9 mouse cellular contexts compared by ENCODE assay signal in genomic region chr16:38347588-38347987, GRCm38 (mm10). TPM values are rescaled to one million over a fixed set of nuclear protein-coding genes. Genes with fewer than 3 reads are reported as not detected.
DNase-seq lines count a peak whose midpoint lies in the region; ATAC-seq and TF ChIP-seq lines count a peak whose summit lies in the region.
"Had no signal": no experiment of that assay in that cellular context is flagged by ENCODE, and none has a peak within 500 bp of the region (broad histone marks: within the 10 kb centered on the region; RNA-seq: fewer than 3 reads in every experiment).

No protein-coding gene starts in this region.

- no peaks in the 10 kb centered on the region for H3K27me3 ChIP-seq in heart, embryonic 14.5 days (ENCODE audit: control insufficient read depth, insufficient read depth, low read length)
- H3K27me3 ChIP-seq in MEL (ENCODE audit: control insufficient read depth in 1 of 2, insufficient read depth in 2 of 2, low read length in 2 of 2): no peaks in the 10 kb centered on the region
- H3K27me3 ChIP-seq in hindbrain, embryonic 12.5 days: no peaks in the 10 kb centered on the region
- H3K27me3 ChIP-seq in midbrain, embryonic 10.5 days (ENCODE audit: low read depth, poor library complexity, severe bottlenecking): no peaks in the 10 kb centered on the region
- H3K27me3 ChIP-seq: Patski had no signal

- DNase-seq in heart, adult 9 months (ENCODE audit: low spot score in 2 of 2): no peak
- peak; percentile 56 for DNase-seq in MEL (ENCODE audit: low read depth, low spot score)
- DNase-seq in midbrain, embryonic 10.5 days (ENCODE audit: low spot score): no peak
- no peak for DNase-seq in embryo, embryonic 9.5 days (ENCODE audit: extremely low spot score)
- DNase-seq in cerebellum, adult 18-20 months: no peak
- DNase-seq in cerebellum, adult 9-10 months: no peak

- H3K4me3 ChIP-seq in heart, embryonic 14.5 days (ENCODE audit: control insufficient read depth in 1 of 2, insufficient read depth in 1 of 2, low read depth in 1 of 2, low read length in 2 of 2): peak overlapping the region; percentile 4 to 71; a peak in 3 of 4 replicates
- peak overlapping the region; percentile 79 to 100 for H3K4me3 ChIP-seq in MEL (ENCODE audit: control insufficient read depth in 1 of 2, insufficient read depth in 1 of 2, low read depth in 2 of 2, low read length in 2 of 2)
- H3K4me3 ChIP-seq in hindbrain, embryonic 12.5 days: peak overlapping the region; percentile 60
- peak overlapping the region; percentile 74 for H3K4me3 ChIP-seq in midbrain, embryonic 10.5 days

- TF ChIP-seq EP300 in MEL (IDR thresholded peaks at IDR 0.05; ENCODE audit: low read depth in 1 of 2, low read length in 2 of 2): no peak

- WGBS in heart, embryonic 14.5 days: 52% methylated on average over 6 of the region's 6 CpGs
- WGBS in hindbrain, embryonic 12.5 days: 59% methylated on average over 6 of the region's 6 CpGs
- 58% methylated on average over 6 of the region's 6 CpGs for WGBS in midbrain, embryonic 10.5 days

- no peaks in the 10 kb centered on the region for H3K9me3 ChIP-seq in heart, embryonic 14.5 days (ENCODE audit: control insufficient read depth, low read length)
- H3K9me3 ChIP-seq in MEL (replicated peaks; ENCODE audit: insufficient read depth, low read length): no peaks in the 10 kb centered on the region
- H3K9me3 ChIP-seq in hindbrain, embryonic 12.5 days (replicated peaks): no peaks in the 10 kb centered on the region
- no peaks in the 10 kb centered on the region for H3K9me3 ChIP-seq in midbrain, embryonic 10.5 days (replicated peaks)

- TF ChIP-seq POLR2A in MEL (IDR thresholded peaks at IDR 0.05; ENCODE audit: control insufficient read depth in 1 of 2, insufficient read depth in 1 of 2, low read depth in 1 of 2, low read length in 2 of 2, poor library complexity in 1 of 2): no peak

- peaks cover 37% of the 10 kb centered on the region for H3K79me2 ChIP-seq in MEL (ENCODE audit: control insufficient read depth, insufficient read depth, low read length, poor library complexity)

- ATAC-seq in heart, embryonic 14.5 days (ENCODE audit: insufficient number of reproducible peaks, insufficient read depth, low FRiP score, low read depth): no peak
- no peak for ATAC-seq in hindbrain, embryonic 12.5 days (ENCODE audit: low FRiP score)

- peak overlapping the region; percentile 83 for H3K4me2 ChIP-seq in heart, embryonic 14.5 days (ENCODE audit: low read length)
- H3K4me2 ChIP-seq in hindbrain, embryonic 12.5 days (replicated peaks): peak overlapping the region; percentile 69

- peak overlapping the region in 1 of 2 experiments; percentile 96; a peak in 1 of 4 replicates for H3K27ac ChIP-seq in heart, embryonic 14.5 days (replicated peaks in 1 of 2; ENCODE audit: control insufficient read depth in 1 of 2, insufficient read depth in 1 of 2, low read depth in 2 of 2, low read length in 2 of 2)
- peak overlapping the region; percentile 85 for H3K27ac ChIP-seq in MEL (ENCODE audit: control insufficient read depth, low read depth, low read length)
- no peak overlapping the region for H3K27ac ChIP-seq in hindbrain, embryonic 12.5 days
- peak overlapping the region; percentile 90; the same call in 1 of the 2 replicates for H3K27ac ChIP-seq in midbrain, embryonic 10.5 days (replicated peaks)

- no peak for TF ChIP-seq RAD21 in MEL (IDR thresholded peaks at IDR 0.05; ENCODE audit: low read depth, low read length)

- TF ChIP-seq CTCF in MEL (IDR thresholded peaks at IDR 0.05 in 2 of 3, conservative IDR thresholded peaks at IDR 0.05 in 1 of 3; ENCODE audit: control insufficient read depth in 1 of 3, insufficient read depth in 1 of 3, low read depth in 2 of 3, low read length in 3 of 3, poor library complexity in 1 of 3, severe bottlenecking in 1 of 3): no peak

- peak overlapping the region; percentile 90 for H3K9ac ChIP-seq in heart, embryonic 14.5 days (ENCODE audit: low read length)
- H3K9ac ChIP-seq in MEL (ENCODE audit: control insufficient read depth, low read depth, low read length, poor library complexity, severe bottlenecking): peak overlapping the region; percentile 99
- H3K9ac ChIP-seq in hindbrain, embryonic 12.5 days: peak overlapping the region; percentile 74

- peaks cover 34% of the 10 kb centered on the region for H3K36me3 ChIP-seq in heart, embryonic 14.5 days (ENCODE audit: control insufficient read depth, insufficient read depth, low read length)
- H3K36me3 ChIP-seq in MEL (ENCODE audit: control insufficient read depth in 1 of 2, insufficient read depth in 2 of 2, low read length in 2 of 2): peaks cover 11 to 39% of the 10 kb centered on the region in 2 experiments
- H3K36me3 ChIP-seq in hindbrain, embryonic 12.5 days: peaks cover 22% of the 10 kb centered on the region
- H3K36me3 ChIP-seq in midbrain, embryonic 10.5 days: peaks cover 36% of the 10 kb centered on the region

- peaks cover 14 to 53% of the 10 kb centered on the region in 2 experiments for H3K4me1 ChIP-seq in heart, embryonic 14.5 days (ENCODE audit: control insufficient read depth in 2 of 2, insufficient read depth in 2 of 2, low read length in 2 of 2)
- peaks cover 14 to 18% of the 10 kb centered on the region in 2 experiments for H3K4me1 ChIP-seq in MEL (ENCODE audit: control insufficient read depth in 1 of 2, insufficient read depth in 2 of 2, low read length in 2 of 2)
- H3K4me1 ChIP-seq in hindbrain, embryonic 12.5 days: peaks cover 10% of the 10 kb centered on the region
- peaks cover 12% of the 10 kb centered on the region for H3K4me1 ChIP-seq in midbrain, embryonic 10.5 days

TF ChIP-seq in MEL, 35 proteins besides CTCF, POLR2A, EP300 and RAD21:
- TF ChIP-seq KAT2A (conservative IDR thresholded peaks at IDR 0.05; ENCODE audit: low read depth, low read length): no peak

RNA-seq across cellular contexts. Expression of gene Gm21987, which starts 0.7 kb away (rescaled TPM):
- polyA plus RNA-seq in heart, embryonic 14.5 days (2014; fragmentation: Nextera tagmentation; extraction: Ambion mirVana): 4.4 and 4.9 TPM in 2 replicates
- total RNA-seq in MEL (2012; rRNA removed): not detected in 2 replicates
- not detected for polyA plus RNA-seq in MEL (2012; ENCODE audit: insufficient read depth in 1 of 2, insufficient read length in 2 of 2, low read depth in 1 of 2, low replicate concordance in 2 of 2, missing spikeins in 1 of 2)
- polyA plus RNA-seq in hindbrain, embryonic 12.5 days (2016; fragmentation: Nextera tagmentation; extraction: Ambion mirVana): not detected in 2 replicates
- not detected in 2 replicates for polyA plus RNA-seq in midbrain, embryonic 10.5 days (2016; fragmentation: Nextera tagmentation; extraction: Ambion mirVana)
- polyA plus RNA-seq: Patski had no signal

RNA-seq across cellular contexts. Expression of gene Cox17, which starts 0.8 kb away (rescaled TPM):
- 337 TPM in 2 replicates for polyA plus RNA-seq in heart, embryonic 14.5 days (2014; fragmentation: Nextera tagmentation; extraction: Ambion mirVana)
- 293 and 295 TPM in 2 replicates for total RNA-seq in MEL (2012; rRNA removed)
- polyA plus RNA-seq in MEL (2012; ENCODE audit: insufficient read depth in 1 of 2, insufficient read length in 2 of 2, low read depth in 1 of 2, low replicate concordance in 2 of 2, missing spikeins in 1 of 2): 100 to 1,000 TPM in 1 of 2 experiments, not detected in 1; 269 TPM
- polyA plus RNA-seq in hindbrain, embryonic 12.5 days (2016; fragmentation: Nextera tagmentation; extraction: Ambion mirVana): 105 and 116 TPM in 2 replicates
- polyA plus RNA-seq in midbrain, embryonic 10.5 days (2016; fragmentation: Nextera tagmentation; extraction: Ambion mirVana): 129 and 140 TPM in 2 replicates

RNA-seq across cellular contexts. Expression of gene Maats1, which starts 5.6 kb away (rescaled TPM):
- 0.15 TPM in 1 of 2 replicates, not detected in the other for polyA plus RNA-seq in heart, embryonic 14.5 days (2014; fragmentation: Nextera tagmentation; extraction: Ambion mirVana)
- 0.10 TPM in 1 of 2 replicates, not detected in the other for total RNA-seq in MEL (2012; rRNA removed)
- polyA plus RNA-seq in MEL (2012; ENCODE audit: insufficient read depth in 1 of 2, insufficient read length in 2 of 2, low read depth in 1 of 2, low replicate concordance in 2 of 2, missing spikeins in 1 of 2): under 1 TPM in 1 of 2 experiments, not detected in 1; 0.03 TPM
- 1.2 and 1.3 TPM in 2 replicates for polyA plus RNA-seq in hindbrain, embryonic 12.5 days (2016; fragmentation: Nextera tagmentation; extraction: Ambion mirVana)
- polyA plus RNA-seq in midbrain, embryonic 10.5 days (2016; fragmentation: Nextera tagmentation; extraction: Ambion mirVana): 0.78 and 0.98 TPM in 2 replicates

RNA-seq across cellular contexts. Expression of gene Popdc2, which starts 14.4 kb away (rescaled TPM):
- 364 and 390 TPM in 2 replicates for polyA plus RNA-seq in heart, embryonic 14.5 days (2014; fragmentation: Nextera tagmentation; extraction: Ambion mirVana)
- 15.2 and 17.5 TPM in 2 replicates for total RNA-seq in MEL (2012; rRNA removed)
- 10 to 100 TPM in 1 of 2 experiments, not detected in 1; 45.4 TPM for polyA plus RNA-seq in MEL (2012; ENCODE audit: insufficient read depth in 1 of 2, insufficient read length in 2 of 2, low read depth in 1 of 2, low replicate concordance in 2 of 2, missing spikeins in 1 of 2)
- polyA plus RNA-seq in hindbrain, embryonic 12.5 days (2016; fragmentation: Nextera tagmentation; extraction: Ambion mirVana): 0.70 and 1.4 TPM in 2 replicates
- 0.75 and 1.3 TPM in 2 replicates for polyA plus RNA-seq in midbrain, embryonic 10.5 days (2016; fragmentation: Nextera tagmentation; extraction: Ambion mirVana)

RNA-seq across cellular contexts. Expression of gene Nr1i2, which starts 53.0 kb away (rescaled TPM):
- polyA plus RNA-seq in heart, embryonic 14.5 days (2014; fragmentation: Nextera tagmentation; extraction: Ambion mirVana): not detected in 2 replicates
- total RNA-seq in MEL (2012; rRNA removed): not detected in 2 replicates
- not detected for polyA plus RNA-seq in MEL (2012; ENCODE audit: insufficient read depth in 1 of 2, insufficient read length in 2 of 2, low read depth in 1 of 2, low replicate concordance in 2 of 2, missing spikeins in 1 of 2)
- polyA plus RNA-seq in hindbrain, embryonic 12.5 days (2016; fragmentation: Nextera tagmentation; extraction: Ambion mirVana): not detected in 2 replicates
- polyA plus RNA-seq in midbrain, embryonic 10.5 days (2016; fragmentation: Nextera tagmentation; extraction: Ambion mirVana): not detected in 2 replicates

Comparison
In these comparisons a context has a peak if more than half of its experiments do, and no peak if none do; other contexts are left out.
1. H3K4me3 ChIP-seq: peak in every context shown above with its lines; median percentile 90 in MEL; 74 in midbrain, embryonic 10.5 days; 60 in hindbrain, embryonic 12.5 days; 38 in heart, embryonic 14.5 days.